Mouse (Mus musculus): ENCODE data around the gene Arl9. TPM values are rescaled to one million over a fixed set of nuclear protein-coding genes. Genes with fewer than 3 reads are reported as not detected.

Gene Arl9
- polyA plus RNA-seq (2015; fragmentation: Nextera tagmentation; extraction: Ambion mirVana): not detected in 2 replicates

DNA sequence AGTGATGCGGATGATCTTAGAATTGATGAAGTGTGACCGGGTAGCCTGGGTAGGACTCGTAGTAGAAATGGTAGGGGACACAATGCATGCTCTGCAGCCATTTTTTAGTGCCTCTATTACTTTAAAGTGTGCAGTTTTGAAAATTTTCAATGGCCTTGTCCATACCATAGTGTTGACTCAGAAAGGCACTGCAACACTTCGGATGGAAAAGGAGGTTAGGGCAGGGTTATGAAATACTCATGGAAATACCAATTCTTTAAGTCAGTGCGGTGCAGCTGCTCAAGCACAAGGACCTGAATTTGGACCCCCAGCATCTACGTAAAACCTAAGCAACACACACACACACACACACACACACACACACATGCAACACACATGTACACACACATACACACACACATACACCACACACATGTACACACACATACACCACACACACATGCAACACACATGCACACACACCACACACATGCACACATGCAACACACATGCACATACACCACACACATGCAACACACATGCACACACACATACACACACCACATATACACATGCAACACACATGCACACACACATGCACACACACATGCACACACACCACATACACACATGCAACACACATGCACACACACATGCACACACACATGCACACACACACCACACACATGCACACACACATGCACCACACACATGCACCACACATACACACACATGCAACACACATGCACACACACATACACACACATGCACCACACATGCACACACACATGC, at the start of gene Arl9:
Gene Arl9 (plus strand): TSS at position 5 of the 771 bp plus-strand sequence.

DNA sequence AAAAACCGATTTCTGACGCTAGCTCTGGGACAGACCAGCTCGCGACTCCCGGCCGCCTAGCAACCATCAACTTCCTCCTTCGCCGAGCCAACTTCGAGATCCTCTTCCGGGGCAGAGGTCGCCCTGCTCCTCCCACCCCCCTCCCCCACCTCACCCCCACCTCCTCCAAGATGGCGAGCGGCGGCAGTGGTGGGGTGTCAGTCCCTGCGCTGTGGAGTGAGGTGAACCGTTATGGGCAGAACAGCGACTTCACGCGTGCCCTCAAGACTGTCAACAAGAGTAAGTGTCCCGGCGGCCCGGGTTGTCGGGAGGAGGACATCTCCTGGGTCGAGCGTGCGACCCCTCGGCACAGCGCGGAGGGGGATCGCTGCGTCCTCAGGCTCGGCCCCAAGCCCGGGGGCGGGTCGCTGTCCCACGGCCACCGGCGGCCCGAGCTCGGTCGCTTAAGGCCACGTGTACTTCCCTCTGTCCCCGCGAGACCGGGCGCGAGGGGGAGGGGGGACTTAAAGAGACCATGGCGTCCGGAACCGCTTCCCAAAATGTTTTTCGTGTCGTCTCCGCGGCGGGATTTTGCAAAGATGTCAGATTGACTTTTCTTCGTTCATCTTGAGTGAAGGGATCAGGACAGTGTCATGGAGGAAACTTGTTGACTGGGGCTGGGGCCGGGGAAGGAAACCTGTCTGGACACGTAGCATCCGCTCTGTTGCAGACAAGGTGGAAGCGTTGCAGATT, 29.1 kb upstream of the Arl9 start, which contains the start of gene Srp72:
Gene Srp72 (plus strand): TSS at position 130 of the 732 bp plus-strand sequence.

DNA sequence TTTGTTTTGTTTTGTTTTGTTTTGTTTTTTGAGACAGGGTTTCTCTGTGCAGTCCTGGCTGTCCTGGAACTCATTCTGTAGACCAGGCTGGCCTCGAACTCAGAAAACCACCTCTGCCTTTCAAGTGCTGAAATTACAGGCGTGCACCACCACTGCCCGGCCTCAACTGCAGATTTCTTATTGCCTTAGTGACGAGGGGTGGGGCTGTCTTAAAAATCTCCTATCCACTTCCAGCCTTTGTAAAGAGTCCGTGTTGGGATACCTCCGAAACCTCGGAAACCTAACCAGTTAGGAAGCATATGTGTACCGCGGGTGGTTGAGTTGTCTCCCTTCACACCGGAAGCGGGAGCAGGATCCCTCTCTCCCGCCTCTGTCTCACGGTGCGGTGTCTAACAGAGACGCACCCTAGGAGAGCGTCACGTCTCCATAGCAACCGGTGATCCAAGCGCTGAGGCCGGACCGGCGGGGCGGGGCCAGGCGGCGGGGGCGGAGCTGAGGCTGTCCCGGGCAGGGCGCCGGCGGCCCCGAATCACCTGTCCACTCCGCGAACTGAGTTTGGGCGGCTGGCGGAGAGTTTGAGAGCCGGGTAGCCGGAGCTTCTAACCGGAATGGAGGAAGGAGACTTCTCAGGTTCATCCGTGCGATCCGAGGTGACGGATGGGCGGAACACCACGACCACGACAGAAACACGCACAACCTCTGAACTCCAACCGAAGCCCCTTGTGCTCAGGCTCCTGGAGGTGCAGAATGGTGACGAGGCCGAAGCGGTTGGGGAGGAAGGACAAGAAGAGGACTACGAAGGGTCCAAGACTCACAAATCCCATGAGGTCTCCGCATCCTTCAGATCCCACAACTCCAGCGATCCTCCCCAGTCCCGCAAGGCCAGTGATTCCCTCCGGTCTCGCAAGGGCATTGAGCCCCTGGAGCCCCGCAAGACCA, 12.0 kb downstream of the Arl9 start, which contains the start of gene Thegl:
Gene Thegl (plus strand): TSS at position 480 of the 939 bp plus-strand sequence.

Other genes starting within 250 kb of the Arl9 start
- gene Aasdh, start 98.5 kb upstream of the Arl9 start, polyA plus RNA-seq (2015; fragmentation: Nextera tagmentation; extraction: Ambion mirVana): 10.3 and 11.4 TPM in 2 replicates
- gene Paics, start 52.7 kb upstream of the Arl9 start, polyA plus RNA-seq (2015; fragmentation: Nextera tagmentation; extraction: Ambion mirVana): 152 and 153 TPM in 2 replicates
- gene Ppat, start 52.5 kb upstream of the Arl9 start, polyA plus RNA-seq (2015; fragmentation: Nextera tagmentation; extraction: Ambion mirVana): 11.3 and 11.9 TPM in 2 replicates
- gene Srp72, start 29.4 kb upstream of the Arl9 start, polyA plus RNA-seq (2015; fragmentation: Nextera tagmentation; extraction: Ambion mirVana): 71.3 and 74.2 TPM in 2 replicates
- 0.59 and 0.65 TPM in 2 replicates for gene Thegl, start 12.0 kb downstream of the Arl9 start, polyA plus RNA-seq (2015; fragmentation: Nextera tagmentation; extraction: Ambion mirVana)
- 24.6 and 28.0 TPM in 2 replicates for gene Hopx, start 111.1 kb downstream of the Arl9 start, polyA plus RNA-seq (2015; fragmentation: Nextera tagmentation; extraction: Ambion mirVana)
- 1.7 and 2.1 TPM in 2 replicates for gene Spink2, start 207.4 kb downstream of the Arl9 start, polyA plus RNA-seq (2015; fragmentation: Nextera tagmentation; extraction: Ambion mirVana)